Mouse (Mus musculus) heart, adult 2 months (tissue): Measurements from ENCODE around the gene Ablim2.

Experiments
- CTCF ChIP-seq: fragments of 200-600 bp; IDR thresholded peaks from 2 replicates; pipeline ENCODE4 v1.8.1; 2022; ENCODE audit warnings: antibody characterized with exemption, mild to moderate bottlenecking, moderate library complexity
- EP300 ChIP-seq: fragments of 200-500 bp; IDR thresholded peaks from 2 replicates; pipeline ENCODE4 v1.6.1; 2011; ENCODE audit warnings: low read depth, low read length, control low read depth; ENCODE audit not compliant: insufficient read depth
- POLR2A ChIP-seq: fragments of 200-500 bp; IDR thresholded peaks from 2 replicates; pipeline ENCODE4 v1.6.1; 2011; ENCODE audit warnings: mild to moderate bottlenecking, low read depth, low read length, control low read depth; ENCODE audit not compliant: insufficient read depth

DNA sequence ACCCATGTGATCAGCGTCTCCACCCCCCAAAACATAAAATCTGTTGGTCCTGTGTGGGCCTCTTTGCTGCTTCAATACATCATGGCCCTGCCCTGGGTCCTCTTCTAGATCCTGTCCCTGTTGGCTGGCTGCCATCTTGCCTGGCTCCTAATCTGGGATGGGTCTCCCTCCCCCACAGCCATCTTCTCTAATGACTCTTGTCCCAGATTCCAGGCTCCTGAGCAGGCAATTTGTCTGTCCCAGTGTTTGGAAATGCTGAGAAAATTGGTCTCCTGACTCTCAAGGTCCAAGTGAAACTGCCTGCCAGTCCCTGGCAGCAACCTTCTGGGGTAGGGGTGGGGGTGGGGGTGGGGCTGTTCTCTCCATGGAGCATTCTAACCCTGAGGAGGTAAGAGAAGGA is 37.8 kb upstream of the Ablim2 start:
- TF ChIP-seq CTCF (no peak), POLR2A (no peak), EP300 (no peak)
